Mouse (Mus musculus): Measurements from ENCODE around the gene Rufy4. TPM values are rescaled to one million over a fixed set of nuclear protein-coding genes. Genes with fewer than 3 reads are reported as not detected.

Rufy4 gene
- polyA plus RNA-seq, 1 experiment = not detected

- no peak overlapping the region for H3K27ac ChIP-seq (ENCODE audit: insufficient read depth, low read depth, low read length)
- TF ChIP-seq CTCF (IDR thresholded peaks at IDR 0.05; ENCODE audit: insufficient read depth, low read depth, low read length) (no peak), POLR2A (IDR thresholded peaks at IDR 0.05; ENCODE audit: insufficient read depth, low read depth, low read length) (no peak)
- no peak overlapping the region for H3K4me3 ChIP-seq (ENCODE audit: insufficient read depth, low read depth, low read length)
- no peaks in the 10 kb centered on the region for H3K4me1 ChIP-seq (ENCODE audit: control insufficient read depth, insufficient read depth, low read length)
- 93% methylated on average over 8 of the region's 8 CpGs for WGBS
Observed at GRCm38 (mm10) chr1:74130883-74131659, 5.7 kb downstream of the Rufy4 start.

- no peaks in the 10 kb centered on the region for H3K4me1 ChIP-seq (ENCODE audit: control insufficient read depth, insufficient read depth, low read length)
- no peak for TF ChIP-seq CTCF (IDR thresholded peaks at IDR 0.05; ENCODE audit: insufficient read depth, low read depth, low read length)
- no peak for TF ChIP-seq POLR2A (IDR thresholded peaks at IDR 0.05; ENCODE audit: insufficient read depth, low read depth, low read length)
- H3K27ac ChIP-seq (ENCODE audit: insufficient read depth, low read depth, low read length) = no peak overlapping the region
- no peak overlapping the region for H3K4me3 ChIP-seq (ENCODE audit: insufficient read depth, low read depth, low read length)
- 72% methylated on average over 3 of the region's 3 CpGs for WGBS
Observed at GRCm38 (mm10) chr1:74132011-74132410, 6.7 kb downstream of the Rufy4 start.

GRCm38 (mm10) chr1:74133954-74134353 lies 8.6 kb downstream of the Rufy4 start:
- Histone ChIP-seq H3K4me1 (ENCODE audit: control insufficient read depth, insufficient read depth, low read length) (no peaks in the 10 kb centered on the region), H3K4me3 (ENCODE audit: insufficient read depth, low read depth, low read length) (no peak overlapping the region), H3K27ac (ENCODE audit: insufficient read depth, low read depth, low read length) (no peak overlapping the region)
- TF ChIP-seq POLR2A (IDR thresholded peaks at IDR 0.05; ENCODE audit: insufficient read depth, low read depth, low read length) (no peak), CTCF (IDR thresholded peaks at IDR 0.05; ENCODE audit: insufficient read depth, low read depth, low read length) (no peak)
- 63% methylated on average over 6 of the region's 6 CpGs for WGBS

GRCm38 (mm10) chr1:74135326-74135950 lies 10.1 kb downstream of the Rufy4 start:
- H3K4me1 ChIP-seq (ENCODE audit: control insufficient read depth, insufficient read depth, low read length) = no peaks in the 10 kb centered on the region
- WGBS = 85% methylated on average over 6 of the region's 6 CpGs
- no peak overlapping the region for H3K4me3 ChIP-seq (ENCODE audit: insufficient read depth, low read depth, low read length)
- H3K27ac ChIP-seq (ENCODE audit: insufficient read depth, low read depth, low read length) = no peak overlapping the region
- no peak for TF ChIP-seq CTCF (IDR thresholded peaks at IDR 0.05; ENCODE audit: insufficient read depth, low read depth, low read length)
- TF ChIP-seq POLR2A (IDR thresholded peaks at IDR 0.05; ENCODE audit: insufficient read depth, low read depth, low read length) = no peak

GRCm38 (mm10) chr1:74139415-74139814 lies 14.1 kb downstream of the Rufy4 start:
- no peaks in the 10 kb centered on the region for H3K4me1 ChIP-seq (ENCODE audit: control insufficient read depth, insufficient read depth, low read length)
- no peak for TF ChIP-seq CTCF (IDR thresholded peaks at IDR 0.05; ENCODE audit: insufficient read depth, low read depth, low read length)
- no peak for TF ChIP-seq POLR2A (IDR thresholded peaks at IDR 0.05; ENCODE audit: insufficient read depth, low read depth, low read length)
- 59% methylated on average over 3 of the region's 3 CpGs for WGBS
- H3K27ac ChIP-seq (ENCODE audit: insufficient read depth, low read depth, low read length) = no peak overlapping the region
- no peak overlapping the region for H3K4me3 ChIP-seq (ENCODE audit: insufficient read depth, low read depth, low read length)

- TF ChIP-seq CTCF (IDR thresholded peaks at IDR 0.05; ENCODE audit: insufficient read depth, low read depth, low read length) (no peak), POLR2A (IDR thresholded peaks at IDR 0.05; ENCODE audit: insufficient read depth, low read depth, low read length) (no peak)
- H3K4me1 ChIP-seq (ENCODE audit: control insufficient read depth, insufficient read depth, low read length) = no peaks in the 10 kb centered on the region
- WGBS = 83% methylated on average over 8 of the region's 8 CpGs
- no peak overlapping the region for H3K4me3 ChIP-seq (ENCODE audit: insufficient read depth, low read depth, low read length)
- H3K27ac ChIP-seq (ENCODE audit: insufficient read depth, low read depth, low read length) = no peak overlapping the region
Observed at GRCm38 (mm10) chr1:74141781-74142180, 16.4 kb downstream of the Rufy4 start.

- H3K4me1 ChIP-seq (ENCODE audit: control insufficient read depth, insufficient read depth, low read length) = no peaks in the 10 kb centered on the region
- no peak overlapping the region for H3K4me3 ChIP-seq (ENCODE audit: insufficient read depth, low read depth, low read length)
- TF ChIP-seq POLR2A (IDR thresholded peaks at IDR 0.05; ENCODE audit: insufficient read depth, low read depth, low read length) = no peak
- no peak for TF ChIP-seq CTCF (IDR thresholded peaks at IDR 0.05; ENCODE audit: insufficient read depth, low read depth, low read length)
- WGBS = 93% methylated on average over 6 of the region's 6 CpGs
- no peak overlapping the region for H3K27ac ChIP-seq (ENCODE audit: insufficient read depth, low read depth, low read length)
Observed at GRCm38 (mm10) chr1:74149106-74149885, 24.0 kb downstream of the Rufy4 start.

- WGBS = 78% methylated on average over 3 of the region's 3 CpGs
- Histone ChIP-seq H3K27ac (ENCODE audit: insufficient read depth, low read depth, low read length) (no peak overlapping the region), H3K4me1 (ENCODE audit: control insufficient read depth, insufficient read depth, low read length) (no peaks in the 10 kb centered on the region), H3K4me3 (ENCODE audit: insufficient read depth, low read depth, low read length) (no peak overlapping the region)
- no peak for TF ChIP-seq POLR2A (IDR thresholded peaks at IDR 0.05; ENCODE audit: insufficient read depth, low read depth, low read length)
- no peak for TF ChIP-seq CTCF (IDR thresholded peaks at IDR 0.05; ENCODE audit: insufficient read depth, low read depth, low read length)
Observed at GRCm38 (mm10) chr1:74150101-74150500, 24.8 kb downstream of the Rufy4 start.

GRCm38 (mm10) chr1:74151091-74151490 lies 25.8 kb downstream of the Rufy4 start:
- WGBS = 83% methylated on average over 3 of the region's 3 CpGs
- H3K4me3 ChIP-seq (ENCODE audit: insufficient read depth, low read depth, low read length) = no peak overlapping the region
- TF ChIP-seq POLR2A (IDR thresholded peaks at IDR 0.05; ENCODE audit: insufficient read depth, low read depth, low read length) = no peak
- no peak for TF ChIP-seq CTCF (IDR thresholded peaks at IDR 0.05; ENCODE audit: insufficient read depth, low read depth, low read length)
- H3K4me1 ChIP-seq (ENCODE audit: control insufficient read depth, insufficient read depth, low read length) = no peaks in the 10 kb centered on the region
- H3K27ac ChIP-seq (ENCODE audit: insufficient read depth, low read depth, low read length) = no peak overlapping the region

Data from olfactory bulb, adult 2 months (tissue).